Mouse (Mus musculus) neural tube, embryonic 11.5 days (tissue): Measurements from ENCODE around the gene Atic. TPM values are rescaled to one million over a fixed set of nuclear protein-coding genes. Genes with fewer than 3 reads are reported as not detected.

ENCODE experiments used
- ATAC-seq: fragments of 200-750 bp; cut with Nextera tagmentation; 2 replicates; pipeline ENCODE4 v1.8.0; 2017; ENCODE audit warnings: moderate number of reproducible peaks, mild to moderate bottlenecking, moderate TSS enrichment, moderate library complexity; ENCODE audit not compliant: insufficient read depth, low FRiP score, low TSS enrichment
- DNase-seq: peaks from one replicate; pipeline ENCODE4 v3.0.0-alpha.2; 2015; ENCODE audit warnings: low spot score
- H3K27ac ChIP-seq: fragments of 300-500 bp; sonication (generic); 2 replicates; pipeline ENCODE4 v1.5.1; 2014; ENCODE audit warnings: low read depth, mild to moderate bottlenecking, low read length
- H3K27me3 ChIP-seq: fragments of 300-500 bp; sonication (generic); 2 replicates; pipeline ENCODE4 v1.6.1; 2014; ENCODE audit warnings: mild to moderate bottlenecking, low read length, mixed read lengths; ENCODE audit not compliant: control insufficient read depth, insufficient read depth
- H3K36me3 ChIP-seq: fragments of 300-500 bp; sonication (generic); 2 replicates; pipeline ENCODE4 v1.6.1; 2014; ENCODE audit warnings: mild to moderate bottlenecking, low read length, moderate library complexity, mixed read lengths; ENCODE audit not compliant: control insufficient read depth, insufficient read depth
- H3K4me1 ChIP-seq: fragments of 300-500 bp; sonication (generic); 2 replicates; pipeline ENCODE4 v1.6.1; 2014; ENCODE audit warnings: low read length, mixed read lengths; ENCODE audit not compliant: control insufficient read depth, insufficient read depth
- H3K4me2 ChIP-seq: fragments of 300-500 bp; sonication (generic); 2 replicates; pipeline ENCODE4 v1.6.1; 2014; ENCODE audit warnings: low read depth, mild to moderate bottlenecking, moderate library complexity
- H3K4me3 ChIP-seq: fragments of 300-500 bp; sonication (generic); 2 replicates; pipeline ENCODE4 v1.5.1; 2014; ENCODE audit warnings: low read depth, low read length
- H3K9ac ChIP-seq: fragments of 300-500 bp; sonication (generic); 2 replicates; pipeline ENCODE4 v1.6.1; 2014; ENCODE audit warnings: mild to moderate bottlenecking, low read length
- H3K9me3 ChIP-seq: fragments of 300-500 bp; sonication (generic); 2 replicates; pipeline ENCODE4 v1.6.1; 2016; ENCODE audit warnings: low read length; ENCODE audit not compliant: control insufficient read depth
- WGBS: fragments of 180-500 bp; shearing (Covaris S2); extraction: QIAGEN DNeasy Blood & Tissue Kit; methylation state at CpG from one replicate; pipeline ENCODE4 v1.1.7; 2014; 5-methylcytosine and 5-hydroxymethylcytosine counted together
- polyA plus RNA-seq: library from polyadenylated mRNA; unstranded; fragments of >200 nt; fragmentation: Nextera tagmentation; extraction: Ambion mirVana; gene quantifications from 2 replicates; pipeline ENCODE4 v1.2.1, GENCODE M21; 2014

Gene Atic
- polyA plus RNA-seq, 1 experiment from 2014 or later, result 38.9 TPM

DNA sequence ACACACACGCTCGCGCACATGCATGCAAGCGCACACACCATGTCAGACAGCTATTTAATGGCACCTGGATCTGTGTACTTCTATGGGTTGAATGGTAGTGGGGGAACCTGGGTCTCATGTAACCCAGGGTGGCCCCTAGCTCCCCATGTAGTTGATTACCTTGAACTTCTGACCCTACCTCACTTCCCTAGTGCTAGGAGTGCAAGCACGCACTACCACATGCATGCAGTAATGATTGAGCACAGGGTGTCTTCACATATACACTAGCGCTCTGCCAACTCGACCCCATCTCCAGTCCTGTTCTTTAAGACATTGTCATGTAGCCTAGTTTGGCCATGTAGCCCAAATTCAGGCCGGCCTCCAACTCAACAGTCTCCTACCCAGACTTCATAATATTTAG lies 26.4 kb downstream of the Atic start:
- H3K4me1 ChIP-seq, result no peaks in the 10 kb centered on the region
- H3K27me3 ChIP-seq, result no peaks in the 10 kb centered on the region
- no peak for DNase-seq
- no peak overlapping the region for H3K4me2 ChIP-seq
- 95% methylated on average over 8 of the region's 8 CpGs for WGBS
- no peaks in the 10 kb centered on the region for H3K9me3 ChIP-seq
- H3K9ac ChIP-seq, result no peak overlapping the region
- no peak overlapping the region for H3K4me3 ChIP-seq
- ATAC-seq, result no peak
- H3K27ac ChIP-seq, result no peak overlapping the region
- peaks cover 10% of the 10 kb centered on the region for H3K36me3 ChIP-seq

DNA sequence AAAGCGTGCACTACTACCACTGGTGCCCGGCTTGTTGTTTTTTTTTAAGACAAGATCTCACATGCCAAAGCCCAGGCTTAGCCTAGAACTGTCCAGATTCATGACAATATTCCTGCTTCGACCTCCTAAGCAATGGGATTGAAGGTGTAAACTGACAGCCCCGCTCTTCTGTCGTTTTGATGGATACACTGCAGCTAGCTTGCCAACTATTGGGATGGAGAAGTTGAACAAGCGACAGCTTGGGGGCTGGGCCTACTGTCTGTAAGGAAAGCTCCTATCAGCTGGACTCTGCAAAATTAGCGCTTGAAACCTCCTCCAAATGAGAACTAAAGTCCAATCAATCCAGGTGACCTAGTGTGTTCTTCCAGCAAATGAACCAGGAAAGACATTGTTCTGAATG lies 26.9 kb downstream of the Atic start:
- peaks cover 8% of the 10 kb centered on the region for H3K36me3 ChIP-seq
- no peak overlapping the region for H3K4me3 ChIP-seq
- H3K9me3 ChIP-seq, result no peaks in the 10 kb centered on the region
- H3K9ac ChIP-seq, result no peak overlapping the region
- no peaks in the 10 kb centered on the region for H3K4me1 ChIP-seq
- ATAC-seq (no peak), DNase-seq (no peak)
- 92% methylated on average over 7 of the region's 7 CpGs for WGBS
- H3K4me2 ChIP-seq, result no peak overlapping the region
- no peak overlapping the region for H3K27ac ChIP-seq
- H3K27me3 ChIP-seq, result no peaks in the 10 kb centered on the region

DNA sequence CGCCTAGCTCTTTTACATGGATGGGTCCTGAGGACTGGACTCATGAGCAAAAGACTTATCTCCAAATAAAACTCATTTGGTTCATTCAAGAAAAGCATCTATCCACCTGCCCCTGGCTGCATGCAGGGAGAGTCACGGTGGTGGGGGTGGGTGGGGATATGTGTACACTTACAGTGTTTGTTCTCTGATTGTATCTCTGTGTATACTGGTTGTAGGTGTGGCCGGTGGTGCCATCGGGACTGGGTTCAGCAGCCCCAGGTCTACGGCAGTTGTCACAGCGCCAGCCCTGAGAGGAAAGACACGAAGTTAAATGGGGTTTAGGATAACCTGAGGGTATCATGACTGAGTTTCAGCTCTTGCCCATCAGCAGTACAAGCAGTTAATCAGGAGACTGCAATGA lies 29.7 kb downstream of the Atic start:
- Histone ChIP-seq H3K4me2 (no peak overlapping the region), H3K27me3 (no peaks in the 10 kb centered on the region), H3K36me3 (peaks cover 20% of the 10 kb centered on the region), H3K9ac (no peak overlapping the region), H3K9me3 (no peaks in the 10 kb centered on the region), H3K4me1 (no peaks in the 10 kb centered on the region), H3K27ac (no peak overlapping the region), H3K4me3 (no peak overlapping the region)
- 95% methylated on average over 7 of the region's 7 CpGs for WGBS
- ATAC-seq, result no peak
- no peak for DNase-seq

DNA sequence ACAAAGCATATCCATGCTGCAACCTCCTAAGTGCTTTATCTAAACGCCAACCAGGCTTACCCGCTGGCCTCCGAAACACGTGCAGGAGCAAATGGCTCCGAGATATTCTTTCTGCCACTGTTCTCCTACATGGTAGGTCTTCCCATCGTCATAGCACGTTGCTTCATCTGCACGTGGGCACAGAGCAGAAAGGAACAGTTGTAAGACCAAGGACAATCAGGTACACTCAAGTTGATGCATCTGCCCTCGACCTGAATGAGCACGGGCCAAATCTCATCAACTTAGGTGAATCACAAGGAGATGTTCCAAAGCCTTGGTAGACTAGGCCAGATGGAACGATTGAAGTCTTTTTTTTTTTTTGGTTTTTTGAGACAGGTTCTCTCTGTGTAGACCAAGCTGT lies 33.1 kb downstream of the Atic start:
- ATAC-seq (no peak), DNase-seq (no peak)
- no peak overlapping the region for H3K4me2 ChIP-seq
- 95% methylated on average over 11 of the region's 11 CpGs for WGBS
- peaks cover 23% of the 10 kb centered on the region for H3K36me3 ChIP-seq
- H3K4me3 ChIP-seq, result no peak overlapping the region
- no peaks in the 10 kb centered on the region for H3K4me1 ChIP-seq
- H3K9me3 ChIP-seq, result no peaks in the 10 kb centered on the region
- no peak overlapping the region for H3K9ac ChIP-seq
- H3K27me3 ChIP-seq, result no peaks in the 10 kb centered on the region
- H3K27ac ChIP-seq, result no peak overlapping the region

DNA sequence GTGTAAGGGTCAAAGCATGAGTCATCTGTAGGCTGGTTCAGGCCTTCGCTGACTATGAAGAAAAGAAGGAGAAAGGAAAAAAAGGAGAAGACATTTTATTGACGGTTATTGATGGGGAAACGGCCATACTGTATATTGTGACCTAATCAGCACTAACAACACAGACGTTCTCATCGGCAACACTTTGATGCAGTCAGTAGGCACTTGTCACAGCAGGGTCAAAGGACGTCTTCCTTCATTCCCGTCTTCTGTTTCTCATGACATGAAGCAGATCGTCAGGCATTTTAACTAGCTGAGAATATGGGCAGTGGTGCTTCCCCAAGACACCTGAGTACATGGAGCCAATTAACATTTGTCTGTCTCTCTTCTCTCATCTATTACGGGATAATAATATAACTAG lies 36.2 kb downstream of the Atic start:
- Histone ChIP-seq H3K9me3 (no peaks in the 10 kb centered on the region), H3K27me3 (no peaks in the 10 kb centered on the region), H3K4me3 (no peak overlapping the region), H3K9ac (no peak overlapping the region), H3K36me3 (peaks cover 23% of the 10 kb centered on the region), H3K27ac (no peak overlapping the region), H3K4me1 (no peaks in the 10 kb centered on the region), H3K4me2 (no peak overlapping the region)
- WGBS, result 95% methylated on average over 9 of the region's 9 CpGs
- DNase-seq (no peak), ATAC-seq (no peak)

DNA sequence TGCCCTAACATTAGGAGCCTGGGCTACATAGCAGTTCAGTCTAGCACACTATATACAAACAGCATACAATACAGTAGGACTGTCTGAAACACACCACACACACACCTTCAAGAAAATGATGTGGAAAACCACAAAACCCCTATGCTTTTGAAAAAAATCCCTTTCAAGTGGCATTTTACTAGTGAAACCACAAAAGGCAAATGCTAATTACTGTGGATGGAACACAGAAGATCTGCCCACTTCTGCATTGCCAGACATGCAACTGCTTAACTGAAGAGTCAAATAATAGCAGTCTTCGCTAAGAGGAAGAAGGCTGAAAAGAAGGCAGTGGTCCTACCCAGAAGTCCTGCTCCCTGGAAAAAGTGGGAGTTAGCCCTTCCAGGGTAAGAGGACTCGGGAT lies 37.3 kb downstream of the Atic start:
- Histone ChIP-seq H3K9ac (no peak overlapping the region), H3K27ac (no peak overlapping the region), H3K27me3 (no peaks in the 10 kb centered on the region), H3K36me3 (peaks cover 23% of the 10 kb centered on the region), H3K4me2 (no peak overlapping the region), H3K4me1 (no peaks in the 10 kb centered on the region), H3K9me3 (no peaks in the 10 kb centered on the region), H3K4me3 (no peak overlapping the region)
- no peak for DNase-seq
- WGBS, result 95% methylated on average over 2 of the region's 2 CpGs
- ATAC-seq, result no peak

DNA sequence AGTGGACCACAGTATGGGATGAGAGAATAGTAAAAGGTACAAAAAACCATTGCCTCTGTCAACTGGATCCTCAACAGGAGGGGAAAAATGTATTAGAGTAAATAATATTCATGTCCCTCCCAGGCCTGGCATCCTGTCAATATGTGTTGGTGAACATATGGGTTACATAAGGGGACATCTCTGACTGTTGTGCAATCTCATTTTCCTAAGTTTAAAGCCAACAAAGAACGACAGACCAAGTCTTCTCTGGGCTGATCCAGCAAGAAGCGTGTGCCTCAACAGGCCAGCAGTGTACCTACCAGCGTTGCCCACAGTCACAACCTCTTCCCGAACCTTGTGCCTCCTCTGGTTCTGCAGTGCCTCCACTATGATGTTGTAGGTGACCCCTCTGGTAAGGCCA lies 38.4 kb downstream of the Atic start:
- Histone ChIP-seq H3K4me3 (no peak overlapping the region), H3K9me3 (no peaks in the 10 kb centered on the region), H3K36me3 (peaks cover 19% of the 10 kb centered on the region), H3K27ac (no peak overlapping the region), H3K27me3 (no peaks in the 10 kb centered on the region), H3K4me1 (no peaks in the 10 kb centered on the region), H3K9ac (no peak overlapping the region), H3K4me2 (no peak overlapping the region)
- no peak for DNase-seq
- no peak for ATAC-seq
- 91% methylated on average over 4 of the region's 4 CpGs for WGBS

DNA sequence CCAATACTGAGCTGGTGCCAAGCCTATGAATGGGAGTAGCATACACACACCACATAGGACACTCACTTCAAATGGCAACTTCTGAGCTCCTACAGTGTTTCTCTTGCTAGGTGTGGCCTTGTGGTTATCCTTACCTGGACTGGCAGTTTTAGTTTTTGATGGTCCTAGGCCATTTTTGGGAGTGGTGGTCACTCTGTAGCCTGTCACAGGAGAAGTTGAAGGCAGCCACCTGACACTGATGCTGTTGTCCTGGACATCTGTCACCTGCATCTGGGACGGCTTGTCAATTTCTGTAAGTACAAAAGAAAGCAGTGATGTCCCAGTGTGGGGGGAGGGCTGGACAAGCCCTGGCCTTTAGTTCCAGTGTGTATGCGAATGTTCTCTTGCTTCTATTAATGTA lies 48.8 kb downstream of the Atic start:
- H3K9ac ChIP-seq, result no peak overlapping the region
- ATAC-seq (no peak), DNase-seq (no peak)
- H3K9me3 ChIP-seq, result no peaks in the 10 kb centered on the region
- no peaks in the 10 kb centered on the region for H3K4me1 ChIP-seq
- H3K27me3 ChIP-seq, result no peaks in the 10 kb centered on the region
- 93% methylated on average over 2 of the region's 2 CpGs for WGBS
- H3K27ac ChIP-seq, result no peak overlapping the region
- H3K4me2 ChIP-seq, result no peak overlapping the region
- no peak overlapping the region for H3K4me3 ChIP-seq
- H3K36me3 ChIP-seq, result peaks cover 21% of the 10 kb centered on the region

DNA sequence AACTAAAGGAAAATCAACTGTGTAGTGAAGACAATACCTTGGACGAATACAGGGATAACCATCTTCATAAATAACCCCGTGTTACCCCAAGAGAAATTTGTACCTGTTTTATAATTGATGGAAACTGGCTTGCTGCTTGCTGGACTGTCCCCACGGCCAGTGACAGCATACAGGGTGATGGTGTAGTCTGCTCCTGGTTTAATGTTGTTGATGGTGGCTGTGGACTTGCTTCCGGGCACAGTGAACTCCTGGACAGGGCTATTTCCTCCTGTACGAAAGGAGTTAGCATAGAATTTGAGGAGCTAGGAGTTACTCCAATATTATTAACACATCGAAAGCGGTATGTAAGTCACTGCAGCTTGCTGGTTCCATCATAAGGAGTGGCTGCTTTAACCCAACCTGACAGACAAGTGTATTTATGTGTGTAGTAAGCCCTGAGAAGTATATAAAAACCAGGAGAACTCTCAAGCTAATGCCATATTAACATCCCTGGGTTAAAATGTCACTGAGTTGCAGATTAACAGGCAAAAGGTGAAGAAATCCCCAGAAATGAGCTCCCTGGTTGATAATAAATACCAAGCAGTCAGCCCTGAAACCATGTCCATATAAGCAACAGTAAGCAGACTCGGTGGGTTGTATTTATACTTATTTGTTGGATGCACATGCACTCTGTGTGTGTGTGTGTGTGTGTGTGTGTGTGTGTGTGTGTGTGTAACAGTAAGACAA lies 49.8 kb downstream of the Atic start:
- Histone ChIP-seq H3K4me1 (no peaks in the 10 kb centered on the region), H3K9ac (no peak overlapping the region), H3K9me3 (no peaks in the 10 kb centered on the region), H3K4me3 (no peak overlapping the region), H3K4me2 (no peak overlapping the region), H3K36me3 (peaks cover 28% of the 10 kb centered on the region), H3K27me3 (no peaks in the 10 kb centered on the region), H3K27ac (no peak overlapping the region)
- ATAC-seq, result no peak
- WGBS, result 92% methylated on average over 8 of the region's 8 CpGs
- no peak for DNase-seq
